Mouse (Mus musculus): ENCODE measurements around the gene Fzd4. TPM values are rescaled to one million over a fixed set of nuclear protein-coding genes. Genes with fewer than 3 reads are reported as not detected.
A peak's percentile ranks its signal among the peaks of the same experiment; 100 is the strongest.

Gene Fzd4
- polyA plus RNA-seq, 1 experiment from 2014 or later, result 14.7 TPM

DNA sequence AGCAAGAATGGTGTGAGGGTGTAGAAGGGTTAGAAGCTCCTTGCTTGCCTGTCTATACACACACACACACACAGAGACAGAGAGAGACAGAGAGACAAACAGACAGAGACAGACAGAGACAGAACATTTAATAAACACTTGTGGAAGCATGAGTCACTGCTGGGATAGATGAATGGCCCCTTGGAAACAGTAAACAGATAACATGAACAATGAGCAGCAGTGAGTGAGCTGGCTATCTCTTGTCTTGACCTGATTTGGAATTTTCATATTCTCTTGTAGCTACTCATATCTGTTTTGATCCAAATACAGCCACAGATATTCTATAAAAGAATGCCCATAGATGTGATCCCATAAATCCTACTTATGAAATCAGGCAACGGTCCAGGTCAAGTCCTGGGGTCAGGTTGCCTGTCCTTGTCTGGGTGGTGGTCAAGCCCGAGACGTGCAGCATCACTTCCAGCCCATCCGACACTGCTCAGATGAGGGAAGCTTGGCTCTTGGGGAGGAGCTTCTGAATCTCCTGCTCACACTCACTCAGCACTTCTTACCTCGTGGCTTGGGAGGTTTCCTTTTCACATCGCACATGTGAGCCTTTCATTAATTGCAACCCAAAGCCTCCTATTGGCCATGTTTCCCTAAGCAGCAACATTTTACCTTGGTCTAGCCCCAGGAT lies 32.4 kb upstream of the Fzd4 start:
- H3K27me3 ChIP-seq (ENCODE audit: control insufficient read depth, insufficient read depth, low read length), result no peaks in the 10 kb centered on the region
- no peak for ATAC-seq (ENCODE audit: insufficient read depth, low FRiP score)
- 0 out of 2 replicates have a peak, but pooled peaks cover 11% of the 10 kb centered on the region for H3K4me1 ChIP-seq (ENCODE audit: control insufficient read depth, insufficient read depth, low read length)
- H3K27ac ChIP-seq (ENCODE audit: low read length), result no peak overlapping the region
- no peaks in the 10 kb centered on the region for H3K9me3 ChIP-seq (replicated peaks; ENCODE audit: control insufficient read depth, low read length)
- 47% methylated on average over 6 of the region's 6 CpGs for WGBS
- H3K36me3 ChIP-seq (ENCODE audit: control insufficient read depth, insufficient read depth, low read length), result no peaks in the 10 kb centered on the region
- no peak overlapping the region for H3K4me2 ChIP-seq (ENCODE audit: low read depth, low read length)
- no peak overlapping the region for H3K4me3 ChIP-seq (replicated peaks; ENCODE audit: low read length)
- no peak overlapping the region for H3K9ac ChIP-seq (ENCODE audit: low read length)

DNA sequence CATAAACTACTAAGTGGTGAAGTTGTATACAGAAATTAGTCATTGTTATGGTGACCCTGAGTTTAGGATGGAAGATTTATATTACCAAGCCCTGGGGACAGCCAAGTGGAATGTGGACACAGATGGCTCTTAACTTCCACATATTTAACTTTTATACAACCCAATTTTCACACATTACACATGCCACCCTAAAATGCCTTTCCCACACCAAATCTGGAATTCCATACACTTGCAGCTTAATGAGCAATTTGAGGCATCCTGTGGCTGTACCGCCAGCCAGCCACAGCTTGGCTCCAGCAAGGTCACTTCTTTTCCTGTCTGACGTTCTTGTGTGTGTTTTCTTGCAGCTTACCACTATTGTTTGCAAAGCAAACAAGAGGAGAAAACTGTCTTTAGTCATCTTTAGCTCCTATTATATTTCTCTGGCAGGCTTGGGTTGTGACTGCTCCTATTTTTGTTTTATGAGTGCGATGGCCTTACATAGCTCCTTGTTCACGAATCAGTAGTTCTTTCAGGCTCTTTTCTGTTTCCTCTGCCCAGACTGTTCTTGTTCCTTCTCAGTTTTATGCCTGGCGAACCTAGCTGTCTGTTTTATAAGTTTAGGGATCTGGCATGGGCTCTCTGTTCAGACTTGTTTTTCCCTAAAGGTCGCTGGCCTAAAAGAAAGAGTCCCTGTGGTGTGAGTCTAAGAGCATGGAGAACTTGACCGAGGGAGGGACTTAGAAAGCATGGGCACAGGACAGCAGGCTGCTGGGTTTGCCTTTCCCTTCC lies 23.0 kb upstream of the Fzd4 start:
- ATAC-seq (ENCODE audit: insufficient read depth, low FRiP score), result no peak
- H3K9ac ChIP-seq (ENCODE audit: low read length), result no peak overlapping the region
- H3K9me3 ChIP-seq (replicated peaks; ENCODE audit: control insufficient read depth, low read length), result no peaks in the 10 kb centered on the region
- H3K36me3 ChIP-seq (ENCODE audit: control insufficient read depth, insufficient read depth, low read length), result no peaks in the 10 kb centered on the region
- H3K4me1 ChIP-seq (ENCODE audit: control insufficient read depth, insufficient read depth, low read length), result peaks cover 12% of the 10 kb centered on the region
- 38% methylated on average over 7 of the region's 7 CpGs for WGBS
- H3K4me3 ChIP-seq (replicated peaks; ENCODE audit: low read length), result no peak overlapping the region
- H3K27ac ChIP-seq (ENCODE audit: low read length), result peak overlapping the region; percentile 61
- H3K4me2 ChIP-seq (ENCODE audit: low read depth, low read length), result no peak overlapping the region
- no peaks in the 10 kb centered on the region for H3K27me3 ChIP-seq (ENCODE audit: control insufficient read depth, insufficient read depth, low read length)

DNA sequence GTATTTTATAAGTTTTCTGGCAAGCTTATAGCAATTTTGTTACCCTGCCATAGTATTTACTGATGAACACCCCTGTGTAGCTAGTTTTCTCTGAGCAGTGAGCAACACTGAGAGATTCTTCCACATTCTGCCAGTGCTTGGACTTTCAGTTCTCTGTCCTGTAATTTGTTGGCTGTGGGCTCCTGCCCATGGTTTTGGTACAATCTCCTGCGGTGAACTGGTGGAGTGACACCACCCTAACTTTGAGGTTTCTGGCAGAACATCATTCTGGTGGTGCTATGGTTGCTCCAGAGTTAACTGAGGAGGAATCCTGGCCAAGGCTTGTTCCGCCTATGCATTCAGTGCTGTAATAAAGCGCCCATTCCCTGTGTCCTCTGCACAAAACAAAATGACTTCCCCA lies 21.3 kb upstream of the Fzd4 start:
- peaks cover 21% of the 10 kb centered on the region for H3K4me1 ChIP-seq (ENCODE audit: control insufficient read depth, insufficient read depth, low read length)
- H3K27me3 ChIP-seq (ENCODE audit: control insufficient read depth, insufficient read depth, low read length), result no peaks in the 10 kb centered on the region
- WGBS, result 85% methylated on average over 3 of the region's 3 CpGs
- H3K27ac ChIP-seq (ENCODE audit: low read length), result no peak overlapping the region
- no peak overlapping the region for H3K4me2 ChIP-seq (ENCODE audit: low read depth, low read length)
- ATAC-seq (ENCODE audit: insufficient read depth, low FRiP score), result no peak
- H3K9ac ChIP-seq (ENCODE audit: low read length), result no peak overlapping the region
- no peaks in the 10 kb centered on the region for H3K36me3 ChIP-seq (ENCODE audit: control insufficient read depth, insufficient read depth, low read length)
- H3K9me3 ChIP-seq (replicated peaks; ENCODE audit: control insufficient read depth, low read length), result no peaks in the 10 kb centered on the region
- no peak overlapping the region for H3K4me3 ChIP-seq (replicated peaks; ENCODE audit: low read length)

DNA sequence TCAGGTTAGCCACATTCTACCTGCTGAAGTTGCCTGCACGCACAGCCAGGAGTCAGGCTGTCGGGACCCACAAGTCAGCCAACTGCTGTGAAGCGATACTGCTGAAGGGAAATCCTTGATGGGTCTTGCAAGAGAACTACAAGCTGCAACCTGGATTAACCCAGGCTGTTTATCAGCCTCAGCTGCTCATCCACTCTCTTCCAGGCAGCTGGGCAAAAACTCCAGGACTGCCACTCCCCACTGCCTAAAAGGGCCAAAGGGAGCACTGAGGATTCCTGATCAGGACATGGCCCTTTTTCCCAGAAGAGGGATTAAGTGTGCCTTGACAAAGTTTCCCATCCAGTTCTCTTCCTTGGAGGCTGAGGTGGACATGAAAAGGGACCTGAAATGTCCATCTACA lies 15.2 kb upstream of the Fzd4 start:
- no peaks in the 10 kb centered on the region for H3K27me3 ChIP-seq (ENCODE audit: control insufficient read depth, insufficient read depth, low read length)
- peak overlapping the region; percentile 43 for H3K27ac ChIP-seq (ENCODE audit: low read length)
- ATAC-seq (ENCODE audit: insufficient read depth, low FRiP score), result no peak
- H3K4me3 ChIP-seq (replicated peaks; ENCODE audit: low read length), result no peak overlapping the region
- H3K4me2 ChIP-seq (ENCODE audit: low read depth, low read length), result no peak overlapping the region
- peaks cover 38% of the 10 kb centered on the region for H3K4me1 ChIP-seq (ENCODE audit: control insufficient read depth, insufficient read depth, low read length)
- no peaks in the 10 kb centered on the region for H3K9me3 ChIP-seq (replicated peaks; ENCODE audit: control insufficient read depth, low read length)
- no peak overlapping the region for H3K9ac ChIP-seq (ENCODE audit: low read length)
- 49% methylated on average over 3 of the region's 3 CpGs for WGBS
- no peaks in the 10 kb centered on the region for H3K36me3 ChIP-seq (ENCODE audit: control insufficient read depth, insufficient read depth, low read length)

DNA sequence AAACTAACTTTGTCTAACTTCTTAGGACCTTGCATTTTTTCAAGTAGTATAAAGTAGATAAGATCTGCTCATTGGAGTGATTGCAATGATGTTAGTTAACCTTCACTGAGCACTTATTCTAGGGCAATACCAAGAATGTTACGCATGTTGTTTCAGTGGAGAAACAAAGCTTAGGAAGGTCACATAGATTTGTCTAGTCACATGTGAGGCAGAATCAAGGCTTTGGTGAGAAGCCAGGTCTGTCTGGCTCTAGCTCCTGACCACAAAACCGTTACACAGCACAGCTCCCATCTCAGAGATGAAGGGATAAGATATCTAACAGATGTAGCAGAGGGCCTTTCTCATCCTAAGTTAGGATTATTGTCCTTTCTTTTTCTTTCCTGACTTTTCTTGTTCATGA lies 13.5 kb upstream of the Fzd4 start:
- no peak for ATAC-seq (ENCODE audit: insufficient read depth, low FRiP score)
- H3K9me3 ChIP-seq (replicated peaks; ENCODE audit: control insufficient read depth, low read length), result no peaks in the 10 kb centered on the region
- no peak overlapping the region for H3K9ac ChIP-seq (ENCODE audit: low read length)
- WGBS, result 65% methylated on average over 2 of the region's 2 CpGs
- H3K27ac ChIP-seq (ENCODE audit: low read length), result no peak overlapping the region
- H3K4me3 ChIP-seq (replicated peaks; ENCODE audit: low read length), result no peak overlapping the region
- no peaks in the 10 kb centered on the region for H3K27me3 ChIP-seq (ENCODE audit: control insufficient read depth, insufficient read depth, low read length)
- H3K4me2 ChIP-seq (ENCODE audit: low read depth, low read length), result no peak overlapping the region
- no peaks in the 10 kb centered on the region for H3K36me3 ChIP-seq (ENCODE audit: control insufficient read depth, insufficient read depth, low read length)
- H3K4me1 ChIP-seq (ENCODE audit: control insufficient read depth, insufficient read depth, low read length), result peaks cover 38% of the 10 kb centered on the region

DNA sequence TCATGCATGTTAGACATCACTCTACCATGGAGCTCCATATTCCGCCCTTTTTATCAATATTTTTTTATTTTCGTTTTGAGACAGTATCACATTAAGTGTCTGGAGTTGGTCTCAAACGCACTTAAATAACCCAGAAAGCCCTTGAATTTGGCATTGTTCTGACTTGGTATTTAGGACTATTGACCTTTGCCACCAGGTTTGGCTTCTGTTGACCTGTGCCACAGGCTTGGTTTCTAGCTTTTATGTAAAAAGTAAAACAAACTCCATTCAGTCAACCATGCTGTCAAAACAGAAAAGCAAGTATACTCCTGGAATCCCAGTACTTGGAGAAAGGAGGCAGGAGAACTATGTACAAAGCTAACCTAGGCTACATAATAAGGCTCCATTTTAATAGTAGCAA lies 12.9 kb upstream of the Fzd4 start:
- Histone ChIP-seq H3K4me3 (replicated peaks; ENCODE audit: low read length) (no peak overlapping the region), H3K36me3 (ENCODE audit: control insufficient read depth, insufficient read depth, low read length) (no peaks in the 10 kb centered on the region), H3K4me2 (ENCODE audit: low read depth, low read length) (no peak overlapping the region), H3K27ac (ENCODE audit: low read length) (peak overlapping the region; percentile 62; the same call in 1 of the 2 replicates), H3K9ac (ENCODE audit: low read length) (no peak overlapping the region), H3K9me3 (replicated peaks; ENCODE audit: control insufficient read depth, low read length) (no peaks in the 10 kb centered on the region), H3K4me1 (ENCODE audit: control insufficient read depth, insufficient read depth, low read length) (peaks cover 32% of the 10 kb centered on the region), H3K27me3 (ENCODE audit: control insufficient read depth, insufficient read depth, low read length) (no peaks in the 10 kb centered on the region)
- WGBS, result 82% methylated on average over 3 of the region's 3 CpGs
- no peak for ATAC-seq (ENCODE audit: insufficient read depth, low FRiP score)

DNA sequence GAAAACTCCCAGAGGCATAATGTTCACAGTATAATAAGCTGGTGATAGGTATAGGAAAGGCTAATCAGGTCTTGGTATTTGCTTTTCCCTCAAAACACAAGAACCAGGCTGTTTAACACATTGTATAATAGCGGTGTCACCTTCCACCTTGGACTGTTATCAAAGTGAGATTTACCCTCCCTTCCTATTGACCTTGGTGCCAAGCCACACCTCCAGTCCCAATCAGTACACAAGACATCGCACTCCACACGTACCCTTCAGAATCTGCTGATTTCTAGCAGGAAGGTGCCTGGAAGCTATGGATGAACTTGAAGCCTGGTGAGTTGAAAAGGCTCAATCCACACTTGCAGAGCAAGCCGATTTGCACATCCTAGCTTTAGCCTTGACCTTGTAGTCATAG lies 12.3 kb upstream of the Fzd4 start:
- H3K27me3 ChIP-seq (ENCODE audit: control insufficient read depth, insufficient read depth, low read length), result no peaks in the 10 kb centered on the region
- H3K4me3 ChIP-seq (replicated peaks; ENCODE audit: low read length), result no peak overlapping the region
- H3K9me3 ChIP-seq (replicated peaks; ENCODE audit: control insufficient read depth, low read length), result no peaks in the 10 kb centered on the region
- no peaks in the 10 kb centered on the region for H3K36me3 ChIP-seq (ENCODE audit: control insufficient read depth, insufficient read depth, low read length)
- peak; percentile 91 for ATAC-seq (ENCODE audit: insufficient read depth, low FRiP score)
- H3K27ac ChIP-seq (ENCODE audit: low read length), result peak overlapping the region; percentile 62; the same call in 1 of the 2 replicates
- H3K4me2 ChIP-seq (ENCODE audit: low read depth, low read length), result no peak overlapping the region
- 70% methylated on average over 4 of the region's 4 CpGs for WGBS
- H3K4me1 ChIP-seq (ENCODE audit: control insufficient read depth, insufficient read depth, low read length), result peaks cover 31% of the 10 kb centered on the region
- H3K9ac ChIP-seq (ENCODE audit: low read length), result no peak overlapping the region

DNA sequence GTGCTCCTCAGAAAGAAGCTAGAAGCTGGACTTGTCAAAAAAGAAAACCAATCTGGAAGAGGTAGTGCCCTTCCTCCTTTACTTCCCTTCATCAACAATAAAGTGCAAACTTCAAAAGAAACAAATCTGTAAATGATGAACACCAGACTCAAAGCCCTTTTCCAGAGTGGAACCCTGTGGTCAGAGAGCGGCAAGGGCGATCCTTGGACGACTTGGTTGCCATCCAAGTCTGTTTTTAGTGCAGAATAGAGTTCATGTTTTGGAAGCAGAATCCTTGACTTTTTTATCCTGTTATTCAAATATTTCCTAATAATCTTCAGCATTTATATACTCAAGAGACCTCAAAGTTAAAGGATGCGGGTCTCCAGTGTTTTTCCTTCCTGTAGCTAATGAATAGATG lies 11.8 kb upstream of the Fzd4 start:
- H3K27me3 ChIP-seq (ENCODE audit: control insufficient read depth, insufficient read depth, low read length), result no peaks in the 10 kb centered on the region
- 0 out of 2 replicates have a peak overlapping the region, but pooled peaks have one; percentile 53 for H3K27ac ChIP-seq (ENCODE audit: low read length)
- peaks cover 29% of the 10 kb centered on the region for H3K4me1 ChIP-seq (ENCODE audit: control insufficient read depth, insufficient read depth, low read length)
- no peaks in the 10 kb centered on the region for H3K9me3 ChIP-seq (replicated peaks; ENCODE audit: control insufficient read depth, low read length)
- H3K4me3 ChIP-seq (replicated peaks; ENCODE audit: low read length), result no peak overlapping the region
- H3K9ac ChIP-seq (ENCODE audit: low read length), result no peak overlapping the region
- H3K4me2 ChIP-seq (ENCODE audit: low read depth, low read length), result no peak overlapping the region
- 73% methylated on average over 4 of the region's 4 CpGs for WGBS
- H3K36me3 ChIP-seq (ENCODE audit: control insufficient read depth, insufficient read depth, low read length), result no peaks in the 10 kb centered on the region
- no peak for ATAC-seq (ENCODE audit: insufficient read depth, low FRiP score)

DNA sequence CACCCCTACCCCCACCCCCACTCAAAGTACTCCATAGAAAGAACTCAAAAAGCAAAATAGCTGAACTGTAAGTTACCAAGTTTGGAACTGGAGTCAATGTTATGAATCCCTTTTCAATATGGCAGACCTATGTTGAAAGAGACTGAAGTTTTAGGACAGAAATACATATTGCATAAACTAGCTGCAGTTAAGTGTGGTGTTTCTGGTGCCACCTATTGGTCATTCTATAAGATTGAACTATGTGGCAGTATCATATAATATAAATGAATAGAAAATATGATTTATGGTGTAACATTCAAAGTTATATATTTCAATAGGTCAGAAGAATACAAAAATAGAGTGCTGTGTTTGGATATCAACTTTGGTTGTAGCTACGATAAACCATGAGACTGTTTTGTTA lies 11.3 kb upstream of the Fzd4 start:
- Histone ChIP-seq H3K9me3 (replicated peaks; ENCODE audit: control insufficient read depth, low read length) (no peaks in the 10 kb centered on the region), H3K36me3 (ENCODE audit: control insufficient read depth, insufficient read depth, low read length) (no peaks in the 10 kb centered on the region), H3K4me1 (ENCODE audit: control insufficient read depth, insufficient read depth, low read length) (peaks cover 25% of the 10 kb centered on the region), H3K27ac (ENCODE audit: low read length) (no peak overlapping the region), H3K4me3 (replicated peaks; ENCODE audit: low read length) (no peak overlapping the region), H3K9ac (ENCODE audit: low read length) (no peak overlapping the region), H3K27me3 (ENCODE audit: control insufficient read depth, insufficient read depth, low read length) (no peaks in the 10 kb centered on the region), H3K4me2 (ENCODE audit: low read depth, low read length) (no peak overlapping the region)
- 98% methylated on average over 1 of the region's 1 CpGs for WGBS
- no peak for ATAC-seq (ENCODE audit: insufficient read depth, low FRiP score)

Data from stomach, embryonic 16.5 days (tissue).